Mouse (Mus musculus) gastrocnemius, postnatal 36 days (tissue): ENCODE measurements at regions not wholly inside any gene's neighbourhood (a gene's known extent, or its start where the extent isn't known, plus 50 kb on each side); places are given as distances from the start of the nearest gene placed in this dataset.

ENCODE experiments used
- DNase-seq, 2 experiments: peaks; one replicate each; pipeline ENCODE4 v3.0.0; 2022
- intact Hi-C: fragments of 180-260 bp; cut with DNase I; formaldehyde crosslinking; loops from one replicate; pipeline ENCODE4 v1.15.1; 2025

DNA sequence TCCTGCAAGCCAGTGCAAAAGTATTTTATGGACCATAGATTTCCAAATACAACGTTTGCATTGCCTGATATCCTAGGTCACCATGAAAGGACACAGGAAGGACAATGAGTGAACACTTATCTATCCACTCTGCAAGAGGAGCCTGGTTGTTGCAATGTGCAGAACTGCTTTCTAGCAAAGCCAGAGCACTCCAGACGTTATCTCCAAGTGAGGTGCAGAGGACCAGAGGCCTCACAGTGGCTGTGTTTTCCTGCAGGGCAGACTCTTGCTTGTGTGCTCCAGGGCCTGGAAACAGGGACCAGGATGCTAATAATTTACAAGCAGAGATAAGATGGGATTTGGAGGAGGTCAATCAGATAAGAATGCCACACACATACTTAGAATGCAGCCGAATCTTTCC lies 226.0 kb upstream of the Spdye4c start:
- intact Hi-C loops: no loop called here
- DNase-seq: no peak

DNA sequence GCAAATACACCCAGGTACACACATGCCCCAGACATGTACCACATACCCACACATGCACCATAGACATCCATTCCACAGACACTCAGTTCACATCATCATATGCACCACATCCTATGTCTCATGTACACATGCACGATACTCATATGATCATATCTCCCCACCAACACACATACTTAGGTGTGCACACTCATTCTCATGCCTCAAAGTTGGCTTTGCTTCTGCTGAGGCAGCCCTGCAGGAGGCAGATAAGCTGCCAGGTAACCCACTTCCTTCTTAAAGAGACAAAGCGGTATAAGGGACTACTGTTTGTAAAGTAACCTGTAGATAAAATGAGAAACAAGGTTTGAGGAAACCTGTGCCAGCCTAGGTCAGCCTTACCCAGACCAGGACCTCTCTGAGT lies 225.2 kb upstream of the Spdye4c start:
- intact Hi-C loops: no loop called here
- DNase-seq: no peak

DNA sequence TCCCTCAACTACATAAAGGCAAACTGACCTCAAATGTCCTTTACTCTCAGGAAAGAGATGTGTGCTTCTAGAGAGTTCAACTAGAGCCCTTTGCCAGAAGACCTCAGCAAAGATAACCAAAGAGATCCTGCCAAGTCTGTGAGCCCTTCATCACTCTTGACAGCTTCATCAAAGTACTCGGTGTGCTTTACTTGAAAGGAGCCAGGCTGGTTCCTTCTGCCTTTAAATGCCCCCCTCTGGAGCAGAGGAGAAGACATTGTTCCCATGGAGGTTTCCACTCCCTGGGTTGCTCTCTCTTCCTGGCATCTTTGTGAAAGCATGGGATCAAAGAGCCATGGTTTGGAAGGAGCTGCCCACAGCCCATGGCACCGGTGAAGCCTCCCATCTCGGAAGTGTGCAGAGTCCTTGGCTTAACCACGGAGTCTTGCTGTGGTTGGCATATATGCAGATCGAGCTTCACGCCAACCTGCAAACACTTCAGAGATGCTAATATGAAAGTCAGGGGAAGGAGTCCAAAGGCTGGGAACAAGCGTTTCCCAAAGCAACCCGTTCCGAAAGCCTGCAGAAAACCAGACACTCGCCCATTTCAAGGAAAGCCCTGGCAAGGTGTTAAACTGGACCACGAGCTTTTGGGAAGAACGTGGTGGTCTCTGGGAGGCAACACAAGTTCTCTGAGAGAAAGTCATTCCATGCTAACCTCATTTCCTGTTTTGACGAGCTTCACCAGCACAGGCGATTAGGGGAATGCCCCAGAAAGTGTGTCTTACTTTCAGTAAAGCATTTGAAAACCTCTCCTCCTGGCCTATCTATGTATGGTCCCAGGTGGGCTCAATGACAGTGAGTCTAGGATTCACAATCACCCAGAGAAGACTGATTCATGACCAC lies 223.5 kb upstream of the Spdye4c start:
- DNase-seq: no peak
- intact Hi-C loops: no loop called here

DNA sequence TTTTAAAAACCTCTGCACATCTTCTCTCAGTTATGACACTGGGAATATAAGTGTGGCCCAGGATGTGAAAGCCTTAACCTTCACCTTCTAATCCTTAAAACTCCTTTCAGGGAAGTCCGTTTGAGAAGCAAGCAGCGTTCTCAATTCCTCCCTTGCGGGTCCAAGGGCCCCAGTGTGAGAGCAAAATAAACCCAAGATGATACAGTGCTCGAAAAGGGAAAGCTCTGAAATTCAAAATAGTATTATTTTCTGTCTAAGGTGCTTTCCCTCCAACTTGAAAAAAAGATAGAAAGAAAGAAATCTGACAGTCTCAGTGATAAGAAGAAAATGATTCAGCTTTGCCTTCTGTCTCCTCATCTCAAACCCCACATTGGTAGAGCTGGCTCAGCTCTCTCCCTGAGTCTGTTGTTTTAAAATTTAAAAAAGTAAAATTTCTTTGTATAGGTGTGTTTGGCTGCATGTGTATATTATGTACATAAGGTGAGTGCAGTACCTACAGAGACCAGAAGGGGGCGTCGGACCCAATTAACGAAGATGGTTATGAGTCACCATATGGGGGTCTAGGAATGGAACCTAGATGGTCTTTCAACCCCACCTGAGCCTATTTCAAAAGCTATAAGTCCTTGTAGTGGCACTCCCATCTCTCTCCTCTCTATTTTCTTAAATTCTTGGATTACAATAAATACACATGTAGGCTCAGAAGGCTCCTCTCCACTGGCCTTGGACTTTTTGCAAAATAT lies 222.3 kb upstream of the Spdye4c start:
- DNase-seq: no peak
- intact Hi-C loops: no loop called here

DNA sequence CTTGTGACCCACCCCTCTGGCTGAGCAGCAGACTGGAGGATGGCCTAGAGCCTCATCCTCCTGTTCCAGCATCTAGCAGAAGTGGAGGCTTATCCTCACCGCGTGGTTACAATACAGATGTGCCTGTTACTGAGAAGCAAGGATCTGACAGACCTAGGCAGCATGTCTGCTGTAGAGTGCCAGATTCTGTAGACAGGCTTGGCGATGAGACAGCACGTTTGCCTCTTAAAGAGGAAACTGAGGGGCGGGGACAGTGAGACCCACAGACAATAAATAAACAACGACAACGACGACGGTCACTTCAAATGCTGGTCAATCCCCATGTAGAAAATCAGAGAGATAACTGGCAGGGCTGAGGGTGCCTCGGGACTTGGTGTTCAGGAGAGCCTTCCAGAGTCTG lies 220.2 kb upstream of the Spdye4c start:
- DNase-seq: no peak
- intact Hi-C loops: no loop called here

- intact Hi-C loops: no loop called here
- no peak for DNase-seq
These were observed 218.8 kb upstream of the Spdye4c start for GRCm38 (mm10) chr2:128372204-128372603.

- intact Hi-C loops: no loop called here
- DNase-seq: no peak
These were observed 217.4 kb upstream of the Spdye4c start for GRCm38 (mm10) chr2:128373363-128374252.

- no peak for DNase-seq
- intact Hi-C loops: no loop called here
These were observed 216.8 kb upstream of the Spdye4c start for GRCm38 (mm10) chr2:128374253-128374566.

- DNase-seq: no peak
- intact Hi-C loops: no loop called here
These were observed 216.1 kb upstream of the Spdye4c start for GRCm38 (mm10) chr2:128374926-128375325.

- no peak for DNase-seq
- intact Hi-C loops: no loop called here
These were observed 215.2 kb upstream of the Spdye4c start for GRCm38 (mm10) chr2:128375827-128376226.

DNA sequence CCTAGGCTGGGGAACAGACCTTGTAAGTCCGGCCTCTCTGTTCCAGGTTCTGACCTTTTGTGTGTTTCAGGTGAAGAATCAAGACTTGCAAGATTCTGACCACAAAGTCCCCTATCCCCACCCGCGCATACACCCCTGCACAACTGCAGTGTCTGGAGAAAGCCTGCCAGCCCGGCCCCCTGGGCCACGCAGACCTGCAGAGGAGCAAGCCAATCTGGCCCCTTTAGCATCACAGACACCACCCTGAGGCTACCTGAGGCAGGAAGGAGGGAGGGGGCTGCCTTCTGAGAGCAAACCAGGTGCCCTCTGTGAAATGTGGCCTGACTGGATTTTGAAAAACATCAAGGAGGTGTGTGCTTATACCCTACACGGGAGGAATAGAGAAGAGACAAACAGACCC lies 213.8 kb upstream of the Spdye4c start:
- intact Hi-C loops: no loop called here
- no peak for DNase-seq

- no peak for DNase-seq
- intact Hi-C loops: no loop called here
These were observed 213.3 kb upstream of the Spdye4c start for GRCm38 (mm10) chr2:128377680-128378079.

DNA sequence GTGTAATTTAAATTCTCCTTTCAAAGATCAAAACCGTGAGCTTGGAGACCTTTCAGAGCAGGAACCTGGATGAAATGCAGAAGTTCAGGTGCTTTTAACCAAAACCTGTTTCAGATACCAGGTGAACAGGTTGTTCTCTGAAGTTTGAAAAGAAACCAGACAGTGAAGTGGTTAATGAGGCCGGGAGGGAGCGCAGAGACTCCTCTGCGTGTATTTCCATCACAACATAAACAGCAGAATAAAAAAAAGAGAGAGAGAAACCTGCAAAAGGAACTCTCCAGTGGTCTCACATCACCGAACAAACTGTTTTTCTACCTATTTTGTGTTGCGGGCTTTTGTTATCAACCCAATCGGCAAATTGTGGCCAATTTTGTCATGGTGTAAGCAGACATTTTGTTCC lies 212.6 kb upstream of the Spdye4c start:
- intact Hi-C loops: no loop called here
- no peak for DNase-seq

DNA sequence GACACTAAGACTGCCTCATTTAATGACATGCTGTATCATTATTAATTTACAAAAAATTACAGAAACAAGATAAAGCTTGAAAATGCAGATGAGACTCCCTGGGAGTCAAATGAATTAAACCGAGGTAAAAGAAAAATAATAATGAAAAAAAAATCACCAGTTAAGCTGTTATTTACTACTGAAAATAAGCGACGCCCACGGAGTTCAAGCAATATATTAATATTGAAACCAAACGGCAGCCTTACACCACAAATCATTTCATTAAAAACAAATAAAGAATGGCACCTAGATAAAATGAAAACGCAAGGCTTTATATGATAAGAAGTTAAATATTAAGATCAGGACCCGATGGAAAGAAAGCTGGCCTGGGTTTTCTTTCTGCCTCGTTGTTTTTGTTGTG lies 211.9 kb upstream of the Spdye4c start:
- no peak for DNase-seq
- intact Hi-C loops: no loop called here

- DNase-seq: no peak
- intact Hi-C loops: no loop called here
These were observed 211.5 kb upstream of the Spdye4c start for GRCm38 (mm10) chr2:128379554-128379953.

DNA sequence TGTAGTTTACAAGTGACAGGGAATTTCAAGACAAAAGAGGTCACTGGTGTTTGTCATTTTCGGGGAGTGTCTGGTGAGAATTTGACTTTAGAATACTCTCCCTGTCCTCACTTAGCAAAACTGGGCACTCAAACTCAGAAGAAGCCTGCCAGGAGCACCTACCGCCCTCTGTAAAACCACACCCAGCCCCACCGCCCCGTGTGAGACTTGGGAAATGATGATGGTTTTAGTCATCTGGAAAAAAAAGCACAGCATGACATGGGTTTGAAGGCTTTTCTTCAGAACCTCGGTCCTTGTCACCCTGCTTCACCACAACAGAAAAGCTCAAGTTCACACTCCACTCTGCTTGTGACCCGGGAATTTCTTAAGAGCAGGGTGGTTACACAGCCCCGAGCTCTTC lies 210.4 kb upstream of the Spdye4c start:
- no peak for DNase-seq

GRCm38 (mm10) chr2:128381684-128382205 lies 209.3 kb upstream of the Spdye4c start:
- intact Hi-C loops: no loop called here

More for the DNA sequence above, 210.4 kb upstream of the Spdye4c start:
- intact Hi-C loops: no loop called here

GRCm38 (mm10) chr2:128382473-128382872 lies 208.5 kb upstream of the Spdye4c start:
- no peak for DNase-seq
- intact Hi-C loops: no loop called here

More at GRCm38 (mm10) chr2:128381684-128382205, 209.3 kb upstream of the Spdye4c start:
- DNase-seq: no peak

GRCm38 (mm10) chr2:128384612-128385011 lies 206.4 kb upstream of the Spdye4c start:
- intact Hi-C loops: no loop called here
- no peak for DNase-seq

DNA sequence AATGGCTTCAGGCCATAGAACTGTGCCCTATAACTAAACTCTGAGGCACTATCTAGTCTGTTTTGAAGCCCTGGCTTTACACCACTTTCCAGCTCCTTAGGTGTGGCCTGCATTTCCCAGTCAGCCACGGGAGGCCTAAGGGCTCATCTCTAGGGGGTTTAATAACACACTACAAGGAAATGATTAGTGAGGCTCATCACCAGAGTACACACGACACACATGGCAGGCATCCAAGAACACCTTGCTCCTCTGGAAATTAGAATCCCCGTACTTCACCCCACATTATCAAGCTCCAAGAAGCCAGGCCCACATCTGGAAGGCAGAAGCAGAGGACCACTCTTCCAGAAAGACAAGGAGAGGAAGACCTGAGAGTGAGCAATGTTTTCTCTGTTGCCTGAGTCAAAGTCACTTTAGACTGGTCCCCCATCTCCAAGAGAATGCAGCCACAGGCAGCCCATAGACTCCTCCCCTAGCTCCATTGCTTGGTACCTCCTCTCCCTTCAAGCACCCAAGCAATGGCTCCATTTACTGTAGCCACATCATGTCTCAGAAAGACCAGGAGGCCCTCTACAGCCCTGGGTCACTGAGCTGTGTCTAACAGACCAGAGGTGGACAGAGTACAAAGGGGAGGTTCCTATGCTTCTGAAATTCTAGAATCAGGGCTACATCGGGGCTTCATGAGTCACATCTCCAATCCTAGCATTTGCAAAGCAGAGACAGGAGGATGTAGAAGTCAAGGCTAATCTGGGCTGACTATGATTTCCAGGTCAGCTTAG lies 204.0 kb upstream of the Spdye4c start:
- intact Hi-C loops: no loop called here
- no peak for DNase-seq
